Mouse (Mus musculus) monocyte, adult 2 months (primary cell): ENCODE measurements around the gene Ikzf4.

Experiments used
- DNase-seq, 2 experiments: peaks; one replicate each; pipeline ENCODE4 v3.0.0; 2022; ENCODE audit warnings: low spot score in 2 of 2, low read depth in 1 of 2

Ikzf4 gene

GRCm38 (mm10) chr10:128645111-128646011, at the start of gene Ikzf4:
Gene Ikzf4, minus strand, starts transcription at chr10:128645991.
- no peak for DNase-seq

DNA sequence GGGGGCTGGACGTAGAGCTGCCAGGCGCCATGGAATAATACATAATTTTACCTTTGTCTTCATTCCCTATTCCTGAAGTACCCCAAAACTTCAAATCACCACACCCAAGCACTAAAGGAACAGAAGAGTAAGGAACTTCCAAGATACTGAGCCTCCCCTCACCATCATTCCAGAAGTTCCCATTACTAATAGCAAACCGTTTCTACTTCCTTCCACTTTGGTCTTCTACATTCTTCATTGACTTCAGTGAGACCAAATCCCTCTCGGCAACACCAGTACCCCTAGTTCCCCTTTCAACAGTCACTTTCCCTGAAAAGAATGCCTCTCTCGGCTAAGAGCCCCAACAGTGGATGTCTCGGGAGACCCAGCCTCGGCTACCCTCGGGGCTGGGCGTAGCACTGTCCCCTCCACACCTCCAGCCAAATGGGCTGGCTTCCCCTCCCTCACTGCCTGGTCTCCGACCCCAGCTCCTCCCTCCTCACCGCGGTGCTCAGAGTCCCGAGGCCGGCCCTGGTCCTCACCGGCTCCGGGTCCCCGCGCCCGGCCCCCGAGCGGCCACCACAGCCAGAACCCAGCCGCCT, 49.7 kb upstream of the Ikzf4 start:
- peak in 1 of 2 experiments; percentile 28 for DNase-seq

DNA sequence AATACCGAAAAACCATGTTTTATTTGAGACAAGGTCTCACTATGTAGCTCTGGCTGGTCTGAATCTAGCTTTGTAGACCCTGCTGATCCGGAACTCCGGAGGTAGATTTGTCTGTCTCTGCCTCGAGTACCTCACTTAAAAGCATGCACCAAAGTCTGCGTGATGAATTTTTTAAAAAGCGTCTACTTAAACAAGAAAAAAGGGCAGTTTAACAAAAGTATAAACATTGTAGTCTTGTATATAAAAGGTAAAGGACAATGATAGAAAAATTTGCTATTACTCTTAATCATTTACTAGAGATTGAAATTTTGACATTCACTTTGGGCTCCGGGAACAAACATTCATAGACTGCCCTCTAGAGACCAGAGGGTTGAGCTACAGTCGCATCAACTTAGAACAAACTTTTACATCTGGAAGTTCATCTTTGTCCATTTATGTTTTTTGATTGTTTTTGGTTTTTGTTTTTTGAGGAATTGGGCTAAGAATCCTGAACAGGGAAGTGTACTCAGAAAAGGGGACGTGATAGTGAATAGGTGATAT, 28.7 kb upstream of the Ikzf4 start:
- DNase-seq = no peak

DNA sequence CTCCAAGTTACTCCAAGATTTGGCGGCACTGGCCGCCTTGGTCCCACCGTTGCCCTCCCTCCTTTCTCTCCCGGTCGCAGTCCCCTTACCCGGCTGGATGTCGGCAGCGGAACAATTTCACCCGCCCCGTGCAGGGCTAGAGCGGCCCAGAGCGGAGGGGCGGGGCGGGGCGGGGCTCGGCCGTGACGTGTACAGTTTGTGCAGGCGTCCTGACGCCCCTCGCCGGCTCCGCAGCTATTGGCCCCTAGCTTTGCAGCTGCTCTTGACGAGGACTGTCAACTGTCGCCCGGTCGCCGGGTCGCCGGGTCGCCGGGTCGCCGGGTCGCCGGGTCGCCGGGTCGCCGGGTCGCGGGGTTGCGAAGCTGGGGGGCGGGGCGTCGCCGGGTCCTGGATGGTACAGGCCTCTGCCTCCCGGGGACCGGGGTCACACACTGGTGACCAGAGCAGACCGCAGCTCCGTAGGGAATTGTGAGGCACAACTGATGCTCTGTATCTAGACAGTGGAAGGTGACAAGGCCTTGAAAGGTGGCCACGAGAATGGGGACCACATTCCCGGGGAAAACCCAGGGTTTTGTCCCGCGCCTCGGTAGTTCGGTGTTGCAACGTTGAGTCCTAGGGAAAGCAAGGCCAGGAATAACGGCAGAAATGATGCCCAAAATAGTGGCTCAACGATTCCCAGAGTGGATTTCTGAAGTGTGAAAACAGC, 28.1 kb upstream of the Ikzf4 start, which contains the start of gene Suox:
Suox (minus strand) TSS at position 311 of the 706 bp plus-strand sequence.
- peak; percentile 20 to 50 for DNase-seq

- DNase-seq = no peak
These were observed 25.4 kb upstream of the Ikzf4 start for GRCm38 (mm10) chr10:128671148-128671547.

GRCm38 (mm10) chr10:128668790-128669672, 23.2 kb upstream of the Ikzf4 start:
- DNase-seq = no peak

DNA sequence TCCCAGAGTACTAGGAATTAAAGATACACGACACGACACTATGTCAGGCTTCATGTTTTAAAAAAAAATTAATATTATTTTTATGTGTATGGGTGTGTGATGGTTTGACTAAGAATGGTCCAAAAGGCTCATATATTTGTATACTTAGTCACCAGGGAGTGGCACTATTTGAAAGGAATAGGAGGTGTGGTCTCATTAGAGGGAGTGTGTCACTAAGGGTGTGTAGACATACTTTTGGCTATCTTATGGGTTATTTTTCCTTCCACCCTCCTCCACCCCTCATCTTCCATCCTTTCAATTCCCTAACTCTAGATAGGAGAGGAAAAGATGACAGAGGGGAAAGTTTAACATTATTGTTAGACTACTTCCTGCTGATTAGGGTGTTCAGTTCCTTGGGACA, 20.0 kb upstream of the Ikzf4 start:
- DNase-seq = no peak

DNA sequence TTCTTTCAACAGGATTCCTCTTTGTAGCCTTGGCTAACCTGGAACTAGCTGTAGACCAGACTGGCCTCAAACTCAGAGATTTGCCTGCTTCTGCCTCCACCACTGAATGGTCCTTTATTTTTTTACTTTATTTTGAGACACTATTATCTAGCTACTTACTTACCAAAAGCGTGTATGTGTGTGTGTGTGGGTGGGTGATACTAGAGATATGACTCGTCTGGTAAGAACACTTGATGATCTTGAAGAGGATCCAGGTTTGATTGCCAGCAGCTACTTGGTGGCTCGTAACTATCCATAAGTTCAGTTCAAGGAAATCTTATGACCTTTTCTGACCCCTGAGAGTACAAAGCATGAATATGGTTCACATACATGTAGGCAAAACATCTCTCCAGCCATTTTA, 19.5 kb upstream of the Ikzf4 start:
- no peak for DNase-seq

- DNase-seq = no peak
These were observed 19.0 kb upstream of the Ikzf4 start for GRCm38 (mm10) chr10:128664808-128665207.

DNA sequence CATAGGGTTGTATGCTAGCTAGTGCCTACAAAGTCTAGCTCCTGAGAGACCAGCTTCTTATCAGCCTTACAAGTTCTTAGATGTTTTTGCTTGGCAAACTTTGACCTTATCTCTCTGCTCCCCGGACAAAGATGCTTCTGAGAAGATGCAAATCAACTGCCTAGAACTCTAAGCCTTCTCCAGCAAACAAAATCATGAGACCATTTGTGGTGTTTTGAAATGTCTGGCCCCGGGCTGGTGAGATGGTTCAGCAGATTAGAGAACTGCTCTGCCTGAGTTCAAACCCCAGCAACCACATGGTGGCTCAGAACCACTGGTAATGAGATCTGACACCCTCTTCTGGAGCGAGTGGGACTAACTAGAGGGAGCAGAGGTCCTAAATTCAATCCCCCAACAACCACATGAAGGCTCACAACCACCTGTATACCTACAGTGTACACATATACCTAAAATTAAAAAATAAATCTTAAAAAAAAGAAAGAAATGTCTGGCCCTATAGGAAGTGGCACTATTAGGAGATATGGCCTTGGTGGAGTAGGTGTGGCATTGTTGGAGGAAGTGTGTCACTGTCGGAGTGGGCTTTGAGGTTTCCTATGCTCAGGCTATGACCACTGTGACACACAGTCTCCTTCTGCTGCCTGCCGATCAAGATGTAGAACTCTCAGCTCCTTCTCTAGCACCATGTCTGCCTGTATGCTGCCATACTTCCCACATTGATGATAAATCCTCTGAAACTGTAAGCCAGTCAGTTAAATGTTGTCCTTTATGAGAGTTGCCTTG, 17.8 kb upstream of the Ikzf4 start:
- DNase-seq = no peak

DNA sequence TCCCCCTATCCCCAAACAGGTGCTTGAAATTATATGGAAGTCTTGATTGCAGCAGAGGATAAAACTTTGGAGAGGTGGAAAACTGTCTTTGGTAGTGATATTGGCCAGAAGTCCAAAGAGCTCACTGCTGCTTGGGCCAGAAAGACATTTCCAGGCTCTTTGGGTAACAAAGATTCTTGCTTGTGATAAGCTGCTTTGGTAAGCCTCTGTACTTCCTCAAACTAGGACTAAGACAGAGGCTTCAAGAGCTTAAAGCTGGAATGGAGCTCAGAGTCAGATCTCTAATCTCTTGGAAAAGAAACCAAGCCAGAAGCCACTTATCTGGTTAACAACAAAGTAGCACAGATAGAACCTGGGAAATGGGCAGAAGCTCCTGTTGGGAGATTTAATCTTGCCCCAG, 16.7 kb upstream of the Ikzf4 start:
- DNase-seq = no peak

GRCm38 (mm10) chr10:128659490-128659889, 13.7 kb upstream of the Ikzf4 start:
- DNase-seq = no peak

- DNase-seq = no peak
These were observed 12.1 kb upstream of the Ikzf4 start for GRCm38 (mm10) chr10:128657844-128658243.

- DNase-seq = no peak
These were observed 10.9 kb upstream of the Ikzf4 start for GRCm38 (mm10) chr10:128656731-128657130.

DNA sequence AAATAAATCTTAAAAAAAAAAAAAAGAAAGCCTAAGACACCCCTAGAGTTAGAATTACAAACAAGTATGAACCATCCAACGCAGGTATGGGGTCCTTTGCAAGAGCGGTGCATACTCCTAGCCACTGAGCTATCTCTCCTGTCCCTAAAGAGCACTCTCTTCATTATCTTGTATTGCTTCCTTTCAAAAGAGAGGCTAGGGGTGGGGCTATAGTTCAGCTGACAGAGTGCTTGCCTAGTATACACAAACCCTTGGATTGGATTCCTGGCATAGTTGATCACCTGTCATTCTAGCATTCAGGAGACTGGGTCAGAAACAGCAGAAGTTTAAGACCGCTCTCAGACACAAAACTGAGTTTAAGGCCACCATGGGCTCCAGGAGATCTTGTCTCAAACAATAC, 9.5 kb upstream of the Ikzf4 start:
- no peak for DNase-seq

DNA sequence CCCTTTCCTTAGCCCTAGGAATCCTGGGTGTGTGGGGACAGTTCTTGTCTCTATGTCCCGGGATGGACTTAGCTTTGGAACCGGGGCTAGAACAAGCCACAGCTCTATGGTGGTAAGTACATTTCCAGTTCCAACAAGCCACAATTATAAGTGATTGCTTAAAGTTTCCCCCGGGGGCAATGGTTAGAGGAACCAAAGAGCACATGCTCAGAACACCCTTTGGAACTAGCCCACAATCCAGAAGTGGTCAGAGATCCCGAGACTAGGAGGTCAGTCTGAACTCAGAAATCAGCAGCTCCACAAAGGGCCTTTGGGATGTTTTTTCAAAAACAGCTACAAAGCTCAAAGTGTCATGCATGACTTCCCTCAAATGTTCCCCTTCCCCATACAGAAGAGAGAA, 8.1 kb upstream of the Ikzf4 start:
- no peak for DNase-seq

DNA sequence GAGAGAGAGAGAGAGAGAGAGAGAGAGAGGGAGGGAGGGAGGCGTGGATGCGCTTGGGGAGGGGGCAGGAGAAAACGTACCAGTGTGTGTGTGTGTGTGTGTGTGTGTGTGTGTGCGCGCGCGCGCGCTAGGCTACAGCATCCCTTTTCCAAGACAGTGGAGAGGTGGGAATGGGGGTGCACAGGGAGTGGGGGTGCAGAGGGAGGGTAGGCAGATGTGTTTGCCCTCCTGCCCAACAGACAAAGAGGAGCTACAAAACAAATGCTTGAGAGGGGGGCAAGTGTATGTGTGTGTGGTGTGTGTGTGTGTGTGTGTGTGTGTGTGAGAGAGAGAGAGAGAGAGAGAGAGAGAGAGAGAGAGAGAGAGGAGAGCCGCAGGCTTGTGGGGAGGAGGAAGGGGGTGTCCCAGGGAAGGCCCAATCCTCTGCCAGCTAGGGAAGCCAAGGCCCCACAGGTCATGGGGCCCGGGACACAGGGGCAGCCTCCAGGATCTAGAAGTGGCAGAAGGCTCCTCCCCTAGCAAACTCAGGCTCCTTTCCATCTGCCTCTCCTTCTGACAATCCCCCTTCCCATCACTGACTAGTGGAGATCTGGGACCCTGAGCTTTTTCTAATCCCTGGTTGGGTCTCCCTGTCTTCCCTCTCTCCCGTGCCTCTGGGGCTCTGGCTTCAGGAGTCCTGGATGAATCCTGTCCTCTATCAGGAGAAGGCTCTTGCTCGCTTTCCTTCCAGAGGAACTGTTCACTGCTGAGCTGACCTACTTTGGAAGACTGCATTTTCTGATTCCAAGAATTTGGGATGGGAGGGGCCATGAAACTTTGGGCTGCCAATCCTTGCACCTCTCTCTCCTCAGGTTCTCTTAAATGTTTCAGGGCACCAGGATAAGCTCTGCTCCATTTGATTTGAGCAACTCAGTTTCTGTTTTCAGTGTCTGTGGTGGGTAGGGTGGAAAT, 623 bp upstream of the Ikzf4 start:
- no peak for DNase-seq

DNA sequence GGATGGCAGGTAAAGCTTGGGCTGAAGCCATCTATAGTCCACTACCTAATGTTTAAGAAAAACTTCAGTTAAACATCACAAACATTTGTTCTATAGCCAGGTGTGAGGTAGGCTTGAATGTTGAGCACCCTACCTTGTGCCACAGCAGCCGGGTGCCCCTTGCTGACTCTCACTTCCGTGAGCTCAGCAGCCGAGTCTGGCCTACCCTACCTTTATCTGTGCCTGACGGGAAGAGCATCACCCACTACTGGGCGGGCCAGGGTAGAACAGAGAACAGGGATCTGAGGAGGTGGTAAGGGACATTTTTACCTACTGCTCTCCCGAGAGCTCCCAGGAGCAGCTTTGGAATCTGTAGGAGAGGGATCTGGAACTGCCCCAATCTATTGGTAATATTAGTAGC, 3.0 kb downstream of the Ikzf4 start:
- no peak for DNase-seq

- DNase-seq = no peak
These were observed 3.9 kb downstream of the Ikzf4 start for GRCm38 (mm10) chr10:128641871-128642270.
